Mouse (Mus musculus) hindbrain, embryonic 15.5 days (tissue): Measurements from ENCODE around the gene Arl10. TPM values are rescaled to one million over a fixed set of nuclear protein-coding genes. Genes with fewer than 3 reads are reported as not detected.

ENCODE experiments used
- ATAC-seq: fragments of 200-750 bp; cut with Nextera tagmentation; 2 replicates; pipeline ENCODE4 v1.8.0; 2017; ENCODE audit warnings: low read depth, moderate number of reproducible peaks, moderate TSS enrichment; ENCODE audit not compliant: low FRiP score
- H3K27ac ChIP-seq: fragments of 300-500 bp; sonication (generic); replicated peaks from 2 replicates; pipeline ENCODE4 v1.5.1; 2015; ENCODE audit warnings: mild to moderate bottlenecking, inconsistent platforms
- H3K27me3 ChIP-seq: fragments of 300-500 bp; sonication (generic); 2 replicates; pipeline ENCODE4 v1.6.1; 2015; ENCODE audit warnings: control low read depth, inconsistent platforms
- H3K36me3 ChIP-seq: fragments of 300-500 bp; sonication (generic); 2 replicates; pipeline ENCODE4 v1.6.1; 2015; ENCODE audit warnings: control low read depth, inconsistent platforms
- H3K4me1 ChIP-seq: fragments of 300-500 bp; sonication (generic); replicated peaks from 2 replicates; pipeline ENCODE4 v1.6.1; 2015; ENCODE audit warnings: control low read depth, inconsistent platforms
- H3K4me2 ChIP-seq: fragments of 300-500 bp; sonication (generic); 2 replicates; pipeline ENCODE4 v1.6.1; 2015; ENCODE audit warnings: moderate library complexity, mild to moderate bottlenecking, inconsistent platforms
- H3K4me3 ChIP-seq: fragments of 300-500 bp; sonication (generic); 2 replicates; pipeline ENCODE4 v1.5.1; 2015; ENCODE audit warnings: mild to moderate bottlenecking, inconsistent platforms
- H3K9ac ChIP-seq: fragments of 300-500 bp; sonication (generic); 2 replicates; pipeline ENCODE4 v1.6.1; 2015; ENCODE audit warnings: inconsistent platforms
- H3K9me3 ChIP-seq: fragments of 300-500 bp; sonication (generic); 2 replicates; pipeline ENCODE4 v1.6.1; 2016; ENCODE audit warnings: control low read depth, inconsistent platforms
- WGBS: fragments of 180-500 bp; shearing (Covaris S2); methylation state at CpG from one replicate; pipeline ENCODE4 v1.1.7; 2015; 5-methylcytosine and 5-hydroxymethylcytosine counted together
- polyA plus RNA-seq: library from polyadenylated mRNA; unstranded; fragments of >200 nt; fragmentation: Nextera tagmentation; extraction: Ambion mirVana; gene quantifications from 2 replicates; pipeline ENCODE4 v1.2.1, GENCODE M21; 2015

Gene Arl10
- polyA plus RNA-seq, 1 experiment from 2014 or later = 111 TPM

GRCm38 (mm10) chr13:54589414-54589995 lies 14.7 kb downstream of the Arl10 start:
- Histone ChIP-seq H3K27ac (peak overlapping the region; percentile 96), H3K9ac (peak overlapping the region; percentile 61), H3K36me3 (peaks cover 20% of the 10 kb centered on the region), H3K4me2 (peak overlapping the region; percentile 77), H3K9me3 (no peaks in the 10 kb centered on the region), H3K4me3 (peak overlapping the region; percentile 95), H3K27me3 (no peaks in the 10 kb centered on the region), H3K4me1 (peaks cover 33% of the 10 kb centered on the region)
- 3% methylated on average over 24 of the region's 24 CpGs for WGBS
- ATAC-seq = no peak; the same call in 1 of the 2 replicates

DNA sequence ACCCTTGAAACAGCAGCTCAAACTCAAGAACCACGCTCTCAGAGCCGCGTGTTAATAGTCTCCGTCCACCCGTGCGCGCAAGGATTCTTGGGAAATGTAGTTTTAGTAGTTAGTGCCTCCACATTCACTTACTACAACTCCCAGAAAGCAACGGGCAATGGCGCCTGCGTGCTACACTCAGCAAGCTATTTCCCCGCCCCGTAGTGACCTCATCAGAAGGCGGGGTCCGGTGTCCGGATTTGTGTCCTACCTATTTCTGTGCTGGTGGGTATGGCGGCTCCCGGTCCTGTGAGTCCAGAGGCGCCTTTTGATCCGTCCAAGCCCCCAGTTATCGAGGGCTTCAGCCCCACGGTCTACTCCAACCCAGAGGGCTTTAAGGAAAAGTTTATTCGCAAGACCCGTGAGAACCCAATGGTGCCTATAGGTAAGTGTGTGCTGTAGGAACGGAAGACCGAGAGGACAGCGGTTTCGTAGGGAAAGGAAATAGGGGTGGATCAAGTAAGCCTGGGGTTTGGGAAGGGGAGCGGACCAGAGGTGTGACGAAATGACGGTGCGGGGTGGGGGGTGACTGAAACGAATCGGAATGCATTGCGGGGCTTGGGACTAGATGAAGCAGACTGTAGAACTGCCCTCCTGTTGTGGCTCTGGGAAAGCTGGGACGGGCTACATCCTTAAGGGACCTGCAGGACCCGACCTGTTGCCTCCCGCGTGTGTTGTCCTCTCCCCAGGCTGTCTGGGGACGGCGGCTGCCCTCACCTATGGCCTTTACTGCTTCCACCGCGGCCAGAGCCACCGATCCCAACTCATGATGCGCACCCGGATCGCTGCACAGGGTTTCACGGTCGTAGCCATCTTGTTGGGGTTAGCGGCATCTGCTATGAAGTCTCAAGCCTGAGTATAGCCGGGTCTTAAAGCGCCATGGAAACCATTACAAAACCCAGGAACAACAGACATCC lies 15.5 kb downstream of the Arl10 start, which contains the start of the genes Nop16 and Higd2a:
TSS of gene Nop16 (minus strand) at position 95 of the 956 bp plus-strand sequence.
TSS of gene Higd2a (plus strand) at position 212 of the 956 bp plus-strand sequence.
- no peaks in the 10 kb centered on the region for H3K27me3 ChIP-seq
- H3K4me2 ChIP-seq = peak within 1 kb of the TSS; percentile 77
- peak within 1 kb of the TSS; percentile 95 for H3K4me3 ChIP-seq
- WGBS = under 1% methylated on average over 51 of the region's 51 CpGs
- peak within 1 kb of the TSS; percentile 96 for H3K27ac ChIP-seq
- peak; percentile 97 for ATAC-seq
- H3K36me3 ChIP-seq = peaks cover 16% of the 10 kb centered on the region
- no peaks in the 10 kb centered on the region for H3K9me3 ChIP-seq
- H3K4me1 ChIP-seq = peaks cover 33% of the 10 kb centered on the region
- H3K9ac ChIP-seq = peak within 1 kb of the TSS; percentile 97

DNA sequence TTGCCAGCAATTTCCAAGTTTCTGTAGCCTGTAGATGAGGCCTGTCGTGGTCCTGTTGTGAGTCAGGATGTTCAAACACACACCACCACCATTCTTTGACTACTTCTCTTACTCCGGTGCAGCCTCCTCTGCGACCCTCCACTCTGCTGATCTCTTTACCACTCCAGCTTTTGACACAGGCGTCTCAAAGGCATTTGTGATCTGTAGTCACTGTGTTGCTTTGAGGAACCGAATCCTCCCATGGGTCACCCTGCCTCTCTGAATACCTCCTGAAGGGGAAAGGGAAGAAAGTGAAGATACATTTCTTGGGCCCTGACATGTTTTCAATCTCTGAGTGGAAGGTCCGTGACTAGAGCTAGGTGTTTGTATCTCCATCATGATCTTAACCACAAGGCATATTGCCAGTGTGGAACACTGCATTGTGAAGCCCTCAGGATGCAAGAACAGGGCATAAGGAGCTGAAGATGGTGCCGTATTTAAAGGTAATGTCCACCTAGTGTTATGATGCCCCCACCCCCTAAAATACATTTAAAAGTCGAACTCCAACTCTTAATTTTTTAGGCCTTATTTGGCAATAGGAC lies 17.1 kb downstream of the Arl10 start:
- H3K36me3 ChIP-seq = peaks cover 10% of the 10 kb centered on the region
- H3K9ac ChIP-seq = no peak overlapping the region
- no peak for ATAC-seq
- peak overlapping the region; percentile 77 for H3K4me2 ChIP-seq
- peaks cover 37% of the 10 kb centered on the region for H3K4me1 ChIP-seq
- H3K27ac ChIP-seq = no peak overlapping the region
- 93% methylated on average over 8 of the region's 8 CpGs for WGBS
- H3K4me3 ChIP-seq = no peak overlapping the region
- H3K9me3 ChIP-seq = no peaks in the 10 kb centered on the region
- H3K27me3 ChIP-seq = no peaks in the 10 kb centered on the region

DNA sequence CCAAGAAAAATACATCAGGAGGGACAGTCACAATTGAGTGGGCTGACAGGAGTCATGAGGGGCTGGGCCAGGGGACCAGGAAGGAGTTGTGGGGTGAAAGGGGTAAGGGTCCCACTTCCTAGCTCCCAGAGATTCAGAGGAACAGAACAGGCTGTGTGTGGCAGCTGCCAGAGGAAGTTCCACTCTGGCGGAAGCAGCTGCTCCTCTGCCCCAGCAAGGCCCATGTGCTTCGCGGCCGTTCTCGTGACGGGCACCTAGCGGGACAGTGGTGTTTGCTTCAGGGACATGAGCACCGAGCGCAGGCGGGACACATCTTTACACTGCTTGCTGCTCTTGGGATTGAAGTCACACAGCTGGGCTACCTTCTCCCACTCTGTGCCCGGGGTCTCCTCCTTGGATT lies 18.8 kb downstream of the Arl10 start:
- Histone ChIP-seq H3K27me3 (no peaks in the 10 kb centered on the region), H3K27ac (no peak overlapping the region), H3K4me2 (no peak overlapping the region), H3K4me3 (no peak overlapping the region), H3K4me1 (peaks cover 36% of the 10 kb centered on the region), H3K36me3 (peaks cover 23% of the 10 kb centered on the region; the same call in 1 of the 2 replicates), H3K9me3 (no peaks in the 10 kb centered on the region), H3K9ac (no peak overlapping the region)
- WGBS = 81% methylated on average over 11 of the region's 11 CpGs
- ATAC-seq = no peak

GRCm38 (mm10) chr13:54596107-54596690 lies 21.4 kb downstream of the Arl10 start:
- H3K27me3 ChIP-seq = no peaks in the 10 kb centered on the region
- no peaks in the 10 kb centered on the region for H3K9me3 ChIP-seq
- H3K4me3 ChIP-seq = no peak overlapping the region
- H3K36me3 ChIP-seq = peaks cover 40% of the 10 kb centered on the region
- no peak overlapping the region for H3K4me2 ChIP-seq
- no peak overlapping the region for H3K27ac ChIP-seq
- WGBS = 79% methylated on average over 8 of the region's 8 CpGs
- peak; percentile 23; the same call in 1 of the 2 replicates for ATAC-seq
- no peak overlapping the region for H3K9ac ChIP-seq
- peaks cover 25% of the 10 kb centered on the region for H3K4me1 ChIP-seq

DNA sequence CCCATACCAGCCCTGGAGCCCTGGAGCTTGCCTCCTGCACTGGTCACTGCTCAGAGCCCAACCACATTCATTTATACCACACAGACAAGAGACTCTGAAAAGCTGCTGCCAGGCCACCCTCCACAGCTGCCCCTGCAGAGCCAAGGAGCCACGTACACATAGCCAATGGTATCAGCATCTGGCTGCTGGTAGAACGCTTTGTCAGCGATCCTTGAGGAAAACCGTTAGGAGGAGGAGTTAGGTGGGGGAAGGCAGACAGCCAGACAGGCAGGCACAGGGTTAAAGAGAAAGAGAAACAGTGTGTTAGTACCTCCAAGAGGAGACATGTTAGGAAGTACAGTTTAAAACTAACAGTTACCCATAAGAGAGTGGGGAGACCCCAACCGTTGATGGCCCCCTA lies 22.1 kb downstream of the Arl10 start:
- Histone ChIP-seq H3K4me2 (no peak overlapping the region), H3K9ac (no peak overlapping the region), H3K36me3 (peaks cover 45% of the 10 kb centered on the region), H3K9me3 (no peaks in the 10 kb centered on the region), H3K27ac (no peak overlapping the region), H3K4me1 (peaks cover 18% of the 10 kb centered on the region), H3K27me3 (no peaks in the 10 kb centered on the region), H3K4me3 (no peak overlapping the region)
- ATAC-seq = no peak
- 60% methylated on average over 5 of the region's 5 CpGs for WGBS

- Histone ChIP-seq H3K27ac (no peak overlapping the region), H3K4me2 (no peak overlapping the region), H3K4me3 (no peak overlapping the region), H3K9ac (no peak overlapping the region), H3K27me3 (no peaks in the 10 kb centered on the region), H3K4me1 (0 out of 2 replicates have a peak, but pooled peaks cover 9% of the 10 kb centered on the region), H3K9me3 (no peaks in the 10 kb centered on the region), H3K36me3 (peaks cover 45% of the 10 kb centered on the region)
- no peak for ATAC-seq
- 90% methylated on average over 12 of the region's 12 CpGs for WGBS
These were observed 23.9 kb downstream of the Arl10 start for GRCm38 (mm10) chr13:54598622-54599143.

- Histone ChIP-seq H3K4me1 (no peaks in the 10 kb centered on the region), H3K9me3 (no peaks in the 10 kb centered on the region), H3K27me3 (no peaks in the 10 kb centered on the region), H3K4me2 (no peak overlapping the region), H3K36me3 (peaks cover 40% of the 10 kb centered on the region), H3K4me3 (no peak overlapping the region), H3K27ac (no peak overlapping the region), H3K9ac (no peak overlapping the region)
- no peak for ATAC-seq
- 62% methylated on average over 3 of the region's 3 CpGs for WGBS
These were observed 27.9 kb downstream of the Arl10 start for GRCm38 (mm10) chr13:54602639-54603111.

DNA sequence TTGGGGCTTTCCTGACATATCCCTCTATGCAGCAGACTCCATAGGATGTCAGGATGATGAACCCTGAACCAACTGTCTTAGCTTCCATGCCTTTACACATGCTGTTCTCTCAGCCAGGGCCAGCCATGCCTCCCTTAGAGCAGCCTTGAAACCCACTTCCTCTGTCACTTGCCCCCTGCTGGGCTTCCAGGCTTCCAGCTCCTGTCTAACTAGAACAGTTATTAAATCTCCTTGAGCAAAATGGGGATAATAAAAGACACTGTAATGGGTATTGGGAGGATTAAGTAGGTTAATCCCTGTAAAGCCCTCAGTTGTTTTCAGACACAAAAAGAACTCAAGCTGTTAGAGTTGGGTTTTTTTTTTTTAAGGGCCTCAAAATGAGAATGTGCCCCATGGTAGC lies 28.7 kb downstream of the Arl10 start:
- ATAC-seq = no peak
- H3K27me3 ChIP-seq = no peaks in the 10 kb centered on the region
- H3K4me3 ChIP-seq = no peak overlapping the region
- no peak overlapping the region for H3K4me2 ChIP-seq
- no peaks in the 10 kb centered on the region for H3K9me3 ChIP-seq
- H3K4me1 ChIP-seq = peaks cover 6% of the 10 kb centered on the region
- no peak overlapping the region for H3K9ac ChIP-seq
- H3K36me3 ChIP-seq = peaks cover 33% of the 10 kb centered on the region
- no peak overlapping the region for H3K27ac ChIP-seq

GRCm38 (mm10) chr13:54604221-54604620 lies 29.4 kb downstream of the Arl10 start:
- 53% methylated on average over 4 of the region's 4 CpGs for WGBS
- no peak for ATAC-seq
- Histone ChIP-seq H3K4me3 (no peak overlapping the region), H3K9ac (no peak overlapping the region), H3K27me3 (no peaks in the 10 kb centered on the region), H3K36me3 (peaks cover 26% of the 10 kb centered on the region), H3K4me1 (peaks cover 13% of the 10 kb centered on the region), H3K27ac (no peak overlapping the region), H3K4me2 (no peak overlapping the region), H3K9me3 (no peaks in the 10 kb centered on the region)

DNA sequence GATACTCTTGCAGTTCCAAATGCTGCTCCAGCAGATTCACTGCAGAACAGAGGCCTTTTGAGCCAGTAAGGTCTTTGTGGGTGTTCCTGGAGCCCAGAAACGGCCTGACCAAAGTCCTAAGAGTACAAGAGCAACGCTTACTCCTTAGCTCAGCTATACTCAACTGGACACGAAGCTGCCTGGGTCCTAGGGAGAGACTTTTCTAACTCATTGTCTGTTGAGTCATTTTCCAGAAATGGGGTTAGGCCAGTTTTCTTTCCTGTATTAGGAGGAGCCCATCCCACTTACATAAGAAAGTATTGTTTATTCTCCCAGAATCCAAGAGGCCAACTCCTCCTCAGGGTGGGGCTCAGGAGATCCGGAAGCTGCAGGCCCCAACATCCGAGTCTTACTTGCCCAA lies 30.6 kb downstream of the Arl10 start:
- WGBS = 79% methylated on average over 5 of the region's 5 CpGs
- no peaks in the 10 kb centered on the region for H3K27me3 ChIP-seq
- no peak overlapping the region for H3K4me3 ChIP-seq
- no peak overlapping the region for H3K27ac ChIP-seq
- H3K4me1 ChIP-seq = peaks cover 25% of the 10 kb centered on the region
- no peak for ATAC-seq
- no peaks in the 10 kb centered on the region for H3K9me3 ChIP-seq
- H3K4me2 ChIP-seq = no peak overlapping the region
- H3K9ac ChIP-seq = no peak overlapping the region
- H3K36me3 ChIP-seq = 0 out of 2 replicates have a peak, but pooled peaks cover 19% of the 10 kb centered on the region
